Mouse (Mus musculus): ENCODE data around the gene Galnt2.

DNA sequence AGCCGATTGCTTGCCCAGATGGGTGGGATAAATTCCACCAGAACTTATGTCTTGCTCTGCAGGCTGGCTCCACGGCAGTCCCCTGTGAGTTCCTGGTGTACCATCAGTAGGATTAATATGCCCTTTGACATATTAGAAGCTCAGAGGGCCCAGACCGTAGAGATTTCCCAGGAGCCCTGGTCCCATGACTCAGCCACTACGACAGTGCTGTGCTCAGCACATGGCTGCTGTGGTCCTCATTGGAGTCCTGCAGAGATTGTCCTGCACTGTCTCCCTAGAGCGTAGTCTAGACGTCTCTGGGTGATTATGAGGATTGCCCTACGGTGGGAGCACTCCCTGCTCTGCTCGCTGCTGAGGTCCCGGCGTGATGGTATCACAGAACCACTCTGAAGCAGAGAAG, 63.7 kb downstream of the Galnt2 start:
- TF ChIP-seq POLR2A (IDR thresholded peaks at IDR 0.05; ENCODE audit: borderline replicate concordance, control insufficient read depth, low read depth, low read length) (no peak), CTCF (IDR thresholded peaks at IDR 0.05; ENCODE audit: control insufficient read depth, insufficient read depth, low read length) (no peak)

Data from bone marrow, adult 2 months (tissue).